Mouse (Mus musculus) megakaryocyte, embryonic 14.5 days (primary cell): ENCODE data around the gene Sgip1.

Experiments used
- FLI1 ChIP-seq: IDR thresholded peaks from 2 replicates; pipeline ENCODE4 v1.6.1; 2012; ENCODE audit warnings: low read length, inconsistent platforms, mixed read lengths
- GATA1 ChIP-seq: IDR thresholded peaks from 3 replicates; pipeline ENCODE4 v1.6.1; 2012; ENCODE audit warnings: mixed read lengths, low read length, inconsistent platforms, borderline replicate concordance

DNA sequence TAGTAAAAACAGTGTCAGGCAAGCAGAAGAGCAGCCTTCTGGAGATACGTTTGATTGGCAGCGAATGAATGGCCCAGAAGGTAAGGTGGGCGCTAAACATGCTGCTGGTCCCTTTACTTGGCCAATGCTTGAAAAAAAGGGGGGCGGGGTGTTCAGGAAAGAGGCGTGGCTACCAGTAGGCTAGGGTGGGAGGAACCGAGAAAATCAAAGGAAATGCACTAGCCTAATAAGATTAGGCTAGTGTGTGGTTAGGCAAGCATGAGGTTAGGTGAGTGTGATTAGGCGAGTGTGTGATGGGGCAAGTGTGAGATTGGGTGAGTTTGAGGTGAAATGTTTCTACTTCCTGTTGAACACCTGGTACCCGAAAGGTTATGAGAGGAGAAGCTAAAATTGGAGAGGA, at the start of gene Sgip1:
- TF ChIP-seq GATA1 (no peak), FLI1 (no peak)
